Mouse (Mus musculus): ENCODE measurements at regions not wholly inside any gene's neighbourhood (a gene's known extent, or its start where the extent isn't known, plus 50 kb on each side); places are given as distances from the start of the nearest gene placed in this dataset.
"Not testable (repeated sequence)": the region's sequence is repeated elsewhere in the genome, so short reads cannot be mapped to it uniquely, and the experiment has no call there.

DNA sequence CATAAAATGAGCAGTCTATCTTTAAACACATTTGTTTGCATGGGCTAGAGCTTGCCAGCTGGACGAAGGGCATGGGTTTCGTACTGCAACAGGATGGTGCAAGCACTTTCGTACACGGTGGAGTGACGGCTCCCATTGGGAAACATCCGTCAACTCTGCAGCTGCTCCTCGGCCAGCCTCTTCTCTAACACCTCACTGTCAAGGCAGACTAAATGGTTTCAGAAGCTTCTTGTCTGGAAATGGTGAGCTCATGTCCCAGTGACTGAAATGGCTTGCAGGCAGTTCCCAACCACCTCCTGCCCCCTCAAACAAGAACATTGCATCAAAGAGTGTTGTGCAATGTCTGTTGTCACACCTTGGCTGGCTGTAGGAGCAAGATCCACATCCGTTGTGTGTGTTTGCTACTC lies 163.4 kb downstream of the Trib2 start:
- no peak for DNase-seq

DNA sequence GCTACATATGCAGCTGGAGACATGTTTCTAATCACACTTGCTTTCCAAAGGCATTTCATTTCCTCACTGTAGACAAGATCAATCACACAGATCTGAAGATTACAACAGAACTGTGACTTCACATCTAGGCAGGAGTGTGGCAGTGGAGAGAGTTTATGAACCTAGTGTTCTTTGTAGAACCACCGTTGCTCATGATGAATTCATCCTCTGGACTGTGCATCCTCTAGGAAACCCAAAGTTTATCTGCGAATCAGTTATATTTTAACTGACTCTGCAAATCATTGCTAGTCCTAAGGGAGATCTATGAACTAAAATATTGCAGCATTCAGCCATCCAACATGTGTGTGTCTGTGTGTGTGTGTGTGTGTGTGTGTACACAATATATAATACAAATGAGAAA lies 165.4 kb downstream of the Trib2 start:
- no peak for DNase-seq

DNA sequence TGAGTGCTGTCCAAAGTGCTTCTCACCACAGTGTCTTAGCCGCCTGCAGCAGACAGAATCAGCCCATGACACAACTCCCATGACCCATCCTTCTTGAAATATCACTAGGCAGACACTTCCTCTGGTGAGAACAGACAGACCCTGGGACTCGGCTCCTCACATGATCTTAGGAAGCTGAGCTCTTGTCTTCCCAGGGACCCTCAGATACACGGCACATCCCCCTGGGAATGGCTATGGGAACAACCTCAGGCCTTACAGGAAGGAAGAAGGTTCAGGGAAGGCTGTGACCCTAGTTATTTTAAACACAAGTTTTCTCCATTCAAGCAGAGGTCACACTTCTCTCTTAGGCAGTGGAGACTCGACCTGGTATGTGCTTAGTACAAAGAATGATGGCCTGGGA lies 166.8 kb downstream of the Trib2 start:
- no peak for DNase-seq

DNA sequence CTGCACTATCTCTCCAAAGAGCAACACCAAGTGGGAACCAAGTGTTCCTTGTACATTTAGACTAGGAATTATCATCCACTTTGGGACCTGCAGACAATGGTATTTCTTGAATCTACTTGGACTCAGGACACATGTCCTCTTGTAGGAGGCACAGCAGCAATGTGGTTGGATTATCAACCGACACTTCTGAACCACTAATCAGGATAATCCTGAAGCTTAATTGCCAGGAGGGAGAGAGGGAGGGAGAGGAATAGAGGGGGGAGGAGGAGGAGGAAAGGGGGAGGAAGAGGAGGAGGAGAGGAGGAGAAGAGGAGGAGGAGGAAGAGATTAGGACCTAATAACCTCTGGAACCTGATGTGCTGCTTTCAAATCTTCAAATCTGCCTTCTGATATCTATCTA lies 167.5 kb downstream of the Trib2 start:
- no peak for DNase-seq

DNA sequence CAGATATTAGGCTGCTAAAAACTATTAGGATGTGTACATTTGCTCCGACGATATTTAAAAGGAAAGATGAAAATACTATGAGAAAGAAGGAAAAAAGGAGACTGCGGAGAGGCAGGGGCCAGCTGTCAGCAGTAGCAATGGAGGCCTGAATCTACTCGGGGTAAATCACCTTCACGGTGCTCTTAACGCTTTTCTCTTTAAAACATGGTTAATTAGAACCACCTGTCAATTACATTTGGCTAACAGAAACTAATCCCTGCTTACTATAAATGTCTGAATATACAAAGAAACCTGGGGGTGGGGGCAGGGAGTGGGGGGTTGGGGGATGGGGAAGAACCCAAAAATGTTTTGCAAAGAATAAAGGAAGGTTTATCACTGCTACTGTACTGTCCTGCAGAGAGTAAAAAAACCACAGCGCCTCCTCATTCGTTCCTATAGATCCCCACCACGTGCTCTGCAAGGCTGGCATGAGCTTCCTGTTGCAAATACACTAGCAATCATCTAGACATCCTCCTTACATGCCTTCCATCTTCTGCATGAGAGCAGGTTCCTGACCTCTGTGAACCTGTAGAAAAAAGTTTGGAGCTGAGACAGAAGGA lies 172.5 kb downstream of the Trib2 start:
- no peak for DNase-seq

DNA sequence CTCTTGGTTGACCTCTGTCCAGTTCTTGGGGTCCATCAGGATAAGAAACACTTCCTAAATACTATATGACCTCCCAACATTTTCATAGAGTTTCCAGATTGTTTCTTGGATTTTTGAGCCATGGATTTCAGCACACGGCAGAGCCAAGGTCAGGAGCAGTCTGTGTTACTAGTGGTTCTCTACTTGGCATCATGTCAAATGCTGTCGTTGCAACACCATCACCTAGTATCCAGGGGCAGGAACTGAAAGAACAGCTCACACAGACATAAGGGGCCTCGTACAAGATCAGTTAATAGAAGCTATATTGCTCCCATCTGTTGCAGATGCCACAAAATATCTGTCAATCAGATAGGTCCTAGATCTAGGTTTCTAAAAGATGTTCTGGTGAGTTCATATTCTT lies 173.1 kb downstream of the Trib2 start:
- DNase-seq = no peak

DNA sequence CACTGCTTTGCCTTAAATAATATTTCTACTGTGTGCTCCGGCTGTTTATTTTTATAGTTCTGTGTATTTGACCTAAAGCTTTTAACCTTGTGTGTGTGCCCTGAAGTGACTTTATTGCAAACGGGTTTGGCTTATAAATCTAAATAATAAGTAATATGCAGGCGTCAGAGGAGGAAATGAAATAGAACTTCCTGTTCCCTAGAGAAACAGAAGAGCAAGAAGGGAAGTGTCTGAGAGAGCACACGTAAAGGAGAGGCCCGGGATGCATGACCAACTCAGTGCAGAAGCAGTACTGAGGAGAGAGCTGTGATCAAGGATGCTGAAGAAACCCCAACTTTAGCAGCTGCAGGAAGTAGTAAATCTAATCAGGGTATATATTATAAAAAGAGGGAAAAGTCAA lies 176.4 kb downstream of the Trib2 start:
- no peak for DNase-seq

DNA sequence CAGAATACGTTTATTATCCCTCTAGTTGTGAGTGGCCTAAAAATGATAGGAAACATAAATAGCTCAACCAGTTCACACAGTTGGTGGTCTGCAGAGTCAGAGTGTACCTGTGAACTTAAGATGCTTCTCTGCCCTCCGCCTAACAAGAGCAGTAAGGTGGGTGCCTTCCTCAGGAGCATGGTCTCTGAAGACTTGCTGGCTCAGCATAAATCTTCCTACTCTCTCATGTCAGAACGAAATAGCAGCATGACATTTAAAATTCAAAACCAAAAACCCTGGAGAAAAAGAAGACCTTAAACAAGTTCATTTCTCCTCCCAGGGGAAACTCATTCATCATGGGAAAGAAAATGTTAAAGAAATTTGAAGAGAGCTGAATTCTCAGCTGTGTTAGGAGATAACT lies 186.8 kb downstream of the Trib2 start:
- no peak for DNase-seq

DNA sequence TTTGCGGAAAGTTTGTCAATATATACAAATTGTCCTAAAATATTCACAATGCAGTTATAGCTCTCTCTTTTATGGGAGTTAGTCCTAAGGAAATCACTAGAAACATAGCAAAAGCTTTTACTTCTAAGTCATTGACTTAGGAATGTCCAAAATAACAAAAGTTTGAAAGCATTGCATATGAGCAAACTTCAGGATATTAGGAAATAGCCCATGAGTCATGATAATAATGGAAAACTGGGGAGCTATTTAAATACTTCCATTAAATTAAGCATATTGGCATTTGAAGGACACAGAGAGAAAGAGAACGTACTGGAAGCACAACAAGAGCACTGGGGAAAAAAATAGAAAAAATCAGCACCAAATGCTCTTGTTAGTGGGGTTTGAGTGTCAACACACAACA lies 197.2 kb downstream of the Trib2 start:
- DNase-seq = no peak

DNA sequence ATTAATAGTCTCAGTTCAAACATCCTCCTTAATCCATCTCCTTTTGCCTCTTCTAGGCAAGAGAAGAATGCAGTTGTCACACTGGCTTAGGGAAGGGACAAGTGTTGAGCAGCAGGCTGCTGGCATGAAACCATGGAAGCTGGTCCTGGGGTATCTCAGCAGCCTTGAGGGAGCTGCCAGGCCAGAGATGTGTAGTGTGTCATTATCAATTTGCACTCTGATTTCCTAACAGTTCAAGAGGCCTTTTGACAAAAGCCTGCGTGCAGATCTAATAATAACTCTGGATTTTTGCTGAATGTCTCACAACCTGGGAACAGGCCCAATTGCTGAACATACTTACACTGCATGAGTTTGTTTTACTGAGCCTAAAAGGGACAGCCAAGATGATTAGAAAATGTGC lies 199.4 kb downstream of the Trib2 start:
- no peak for DNase-seq

DNA sequence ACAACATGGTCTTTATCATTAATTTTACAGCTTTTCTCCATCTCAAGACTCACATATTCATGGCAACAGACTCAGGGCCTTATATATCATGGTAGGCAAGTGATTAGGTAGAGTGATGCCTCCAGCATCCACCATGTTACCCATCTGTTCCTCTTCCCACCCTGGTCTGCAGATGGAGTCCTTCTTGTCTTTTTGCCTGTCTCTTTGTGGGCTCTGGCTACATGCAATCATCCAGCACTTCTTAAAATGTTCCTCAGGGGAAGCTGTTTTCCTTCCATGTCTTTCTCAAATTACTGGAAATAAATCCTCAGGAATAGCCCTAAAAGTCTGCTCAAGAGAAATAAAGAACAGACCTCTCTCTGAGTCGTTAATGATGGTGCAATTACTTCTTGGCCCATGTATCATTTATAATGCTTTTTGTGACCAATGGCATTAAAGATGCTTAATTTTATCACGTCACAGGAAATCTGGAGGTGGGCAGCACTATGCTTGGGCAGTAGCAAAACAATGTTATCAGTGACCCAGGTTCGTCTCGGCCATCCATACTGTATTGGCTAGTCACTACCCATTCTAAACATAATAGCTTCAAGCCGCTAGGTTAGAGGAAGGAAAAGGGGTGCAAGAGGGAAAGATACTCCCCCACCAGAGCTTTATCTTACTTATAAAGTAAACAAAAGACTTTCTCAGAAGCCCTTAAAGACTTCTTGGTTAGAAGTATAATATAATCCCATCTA lies 204.7 kb downstream of the Trib2 start:
- DNase-seq = no peak

DNA sequence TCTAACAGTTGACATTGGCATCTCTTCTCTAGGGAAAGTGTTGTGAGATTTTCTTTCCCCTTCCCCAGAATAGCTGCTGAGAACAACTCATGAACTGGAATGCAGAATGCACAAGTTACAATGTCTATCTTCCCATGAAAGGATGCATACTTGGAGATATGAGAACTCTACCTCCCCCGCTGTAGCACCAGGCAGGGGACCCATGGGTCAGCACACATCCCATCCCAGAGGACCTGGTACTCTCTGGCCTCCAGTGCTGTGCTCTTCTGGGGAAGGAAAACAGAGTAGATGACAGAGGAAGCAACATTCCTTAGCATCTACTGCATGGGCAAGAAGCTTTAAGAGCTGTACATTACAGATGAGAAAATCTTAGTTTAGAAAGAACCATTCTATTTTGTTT lies 209.6 kb downstream of the Trib2 start:
- no peak for DNase-seq

DNA sequence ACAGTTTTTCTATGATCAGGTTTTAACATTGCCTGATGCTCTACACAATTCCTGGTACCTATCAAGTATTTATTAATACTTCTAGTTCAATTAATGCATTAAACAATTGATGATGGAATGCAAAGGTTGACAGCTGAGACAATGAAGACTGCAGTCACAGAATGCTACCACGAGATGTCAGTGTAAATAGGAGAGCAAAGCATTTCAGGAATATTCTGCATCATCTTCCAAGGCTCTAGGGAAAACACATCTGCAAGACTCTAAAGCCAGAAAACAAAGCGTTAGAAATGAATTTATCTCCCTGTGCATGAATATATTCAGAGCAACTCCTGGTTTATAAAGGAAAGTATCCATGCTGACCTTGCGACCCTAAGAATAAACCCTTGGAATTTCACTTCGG lies 210.6 kb downstream of the Trib2 start:
- no peak for DNase-seq

DNA sequence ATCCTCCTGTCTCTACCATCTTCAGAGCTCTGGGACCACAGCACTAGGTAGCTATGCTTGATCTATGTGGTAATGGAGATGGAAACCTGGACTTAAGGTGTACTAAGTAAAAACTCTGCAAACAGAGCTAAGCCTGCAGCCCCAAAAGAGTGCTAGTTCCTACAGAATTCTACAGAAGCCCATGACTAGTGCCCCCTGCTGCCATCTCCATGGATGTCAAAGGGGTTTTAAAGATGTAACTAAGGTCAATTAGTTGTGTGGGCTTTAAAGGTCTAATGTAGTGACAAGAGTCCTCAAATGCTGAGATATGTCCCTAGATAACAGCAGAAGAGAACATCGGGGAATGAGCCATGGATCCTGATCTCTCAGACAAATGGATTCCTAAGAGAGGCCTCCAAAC lies 212.1 kb downstream of the Trib2 start:
- no peak for DNase-seq

DNA sequence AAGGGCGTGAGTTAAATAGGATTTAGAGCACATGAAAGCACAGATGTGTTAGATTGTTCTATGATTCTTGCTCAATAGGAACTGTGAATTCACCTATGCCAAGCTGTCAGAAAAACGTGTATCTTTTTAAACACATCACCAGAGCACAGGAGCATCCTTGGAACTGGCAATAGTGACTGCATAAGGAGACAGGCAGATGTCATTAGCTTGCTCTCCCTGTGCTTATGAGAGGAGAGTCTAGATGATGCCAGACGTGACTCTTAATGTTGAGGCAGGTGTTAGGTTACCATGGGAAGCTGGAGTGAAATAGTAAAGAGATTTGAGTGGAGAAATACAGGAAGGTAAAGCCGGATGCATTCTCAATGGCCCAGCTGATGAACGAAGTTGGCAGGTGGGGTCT lies 212.8 kb downstream of the Trib2 start:
- no peak for DNase-seq

DNA sequence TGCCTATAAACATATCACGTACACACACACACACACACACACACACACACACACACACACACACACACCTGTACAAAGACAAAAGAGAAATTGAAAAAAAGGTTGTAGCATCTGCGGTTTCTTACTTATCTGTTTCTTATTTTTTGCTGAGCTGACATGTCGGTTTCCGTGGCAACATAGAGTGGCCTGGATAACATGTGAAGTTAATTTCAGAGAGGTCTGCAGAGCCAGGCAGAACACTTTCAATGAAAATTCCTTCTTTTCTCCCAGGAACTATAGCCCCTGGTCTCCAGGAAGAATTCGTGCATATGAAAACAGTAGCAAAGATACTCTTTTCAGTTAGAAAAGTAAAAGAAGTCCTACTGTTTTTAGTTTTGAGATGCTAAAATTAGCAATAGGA lies 213.4 kb downstream of the Trib2 start:
- no peak for DNase-seq

DNA sequence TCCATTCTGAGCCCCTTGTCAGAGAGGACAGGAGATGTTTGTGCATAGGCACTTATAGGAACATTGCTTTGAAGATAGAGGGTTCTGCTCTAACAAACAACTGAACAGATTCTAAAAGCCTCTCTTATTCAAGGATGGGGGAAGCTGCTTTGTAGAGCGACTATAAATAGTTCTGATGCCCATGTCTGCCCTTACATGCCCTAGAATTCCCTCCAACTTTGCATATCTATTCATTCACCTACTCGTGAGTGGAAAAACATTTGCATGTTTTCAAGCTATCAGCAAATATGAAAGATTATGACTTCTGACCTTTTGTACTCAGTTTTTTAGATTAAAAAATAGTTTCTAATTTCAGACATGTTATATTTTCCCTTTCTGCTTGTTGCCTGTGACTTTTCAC lies 222.0 kb downstream of the Trib2 start:
- DNase-seq = no peak

DNA sequence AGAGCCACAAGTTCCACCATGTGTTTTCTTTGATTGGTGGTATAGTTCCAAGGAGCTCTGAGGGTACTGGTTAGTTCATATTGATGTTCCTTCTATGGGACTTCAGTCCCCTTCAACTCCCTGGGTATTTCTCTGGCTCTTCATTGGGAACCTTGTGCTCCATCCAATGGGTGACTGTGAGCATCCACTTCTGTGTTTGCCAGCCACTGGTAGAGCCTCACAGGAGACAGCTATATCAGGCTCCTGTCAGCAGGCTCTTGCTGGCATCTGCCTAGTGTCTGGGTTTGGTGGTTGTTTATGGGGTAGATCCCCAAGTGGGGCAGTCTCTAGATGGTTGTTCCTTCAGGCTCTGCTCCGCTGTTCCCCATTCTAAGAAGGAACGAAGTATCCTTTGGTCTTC lies 228.9 kb downstream of the Trib2 start:
- not testable (repeated sequence) for DNase-seq

DNA sequence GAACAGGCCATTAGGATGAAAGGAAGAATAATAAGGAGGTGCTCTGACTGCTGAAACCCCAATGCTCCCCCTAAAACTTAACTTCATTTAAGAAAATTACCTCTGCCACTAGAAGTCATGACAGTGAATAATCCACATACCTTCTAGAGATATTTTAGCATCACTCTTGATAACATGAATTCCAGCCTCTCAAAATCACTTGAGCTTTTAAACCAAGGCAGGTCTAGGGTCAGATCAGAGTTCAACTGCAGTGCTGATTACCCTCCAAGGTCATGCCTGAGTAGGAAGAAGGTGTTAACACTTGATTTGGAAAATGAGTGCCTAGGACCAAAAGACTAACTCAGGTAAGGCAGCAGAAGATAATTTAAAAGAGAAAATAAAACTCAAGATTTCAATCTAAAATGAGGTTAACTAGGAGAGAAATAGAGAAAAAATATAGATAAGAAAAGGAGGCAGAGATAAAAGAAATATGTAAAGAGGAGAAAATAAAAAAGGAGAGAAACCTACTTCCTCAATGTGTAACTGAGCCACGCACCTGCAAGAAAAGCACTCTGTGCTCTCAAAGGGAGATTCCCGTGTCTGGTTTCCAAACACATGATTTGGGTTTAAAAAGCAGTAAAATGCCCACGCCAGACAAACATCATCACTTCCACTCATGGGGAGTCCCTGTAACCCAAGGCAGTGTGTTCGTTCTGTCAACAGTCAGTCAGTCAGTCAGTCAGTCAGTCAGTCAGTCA lies 229.8 kb downstream of the Trib2 start:
- no peak for DNase-seq

DNA sequence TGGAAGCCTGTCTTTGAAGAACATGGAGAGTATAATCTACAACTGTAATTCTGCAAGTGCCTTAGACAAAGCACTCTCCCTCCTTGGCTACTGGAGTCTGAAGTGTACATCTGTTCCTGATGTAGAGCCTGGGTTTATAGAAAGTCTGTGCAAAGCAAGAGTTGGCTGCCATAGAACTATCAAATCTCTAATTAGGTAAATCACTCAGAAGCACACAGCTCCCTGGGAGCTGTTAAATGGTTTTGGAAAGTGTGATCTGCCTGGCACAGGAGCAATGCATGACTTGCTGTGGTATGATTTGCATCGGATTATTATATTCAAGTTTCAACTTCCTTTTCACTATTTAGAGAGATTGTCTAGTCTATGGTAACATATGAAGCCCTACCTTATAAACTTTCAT lies 230.9 kb downstream of the Trib2 start:
- DNase-seq = no peak

DNA sequence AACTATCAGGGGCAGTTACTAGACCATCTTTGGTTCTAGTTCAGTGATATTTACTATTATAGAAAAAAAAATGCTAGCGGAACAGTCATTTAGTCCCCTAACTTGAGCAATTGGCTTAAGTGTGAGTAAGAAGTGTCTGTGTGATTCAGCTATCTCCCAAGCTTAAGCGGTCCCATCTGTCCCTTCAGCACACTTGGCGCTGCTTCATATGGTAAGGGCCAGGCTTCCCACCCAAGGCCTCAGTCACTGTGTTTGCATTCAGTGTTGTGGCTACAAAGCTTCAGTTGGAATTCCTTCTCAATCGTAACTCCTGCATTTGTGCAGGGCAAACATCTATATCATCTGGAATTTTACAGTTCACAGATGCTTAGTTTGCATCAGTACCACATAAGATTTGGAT lies 232.0 kb downstream of the Trib2 start:
- DNase-seq = no peak

DNA sequence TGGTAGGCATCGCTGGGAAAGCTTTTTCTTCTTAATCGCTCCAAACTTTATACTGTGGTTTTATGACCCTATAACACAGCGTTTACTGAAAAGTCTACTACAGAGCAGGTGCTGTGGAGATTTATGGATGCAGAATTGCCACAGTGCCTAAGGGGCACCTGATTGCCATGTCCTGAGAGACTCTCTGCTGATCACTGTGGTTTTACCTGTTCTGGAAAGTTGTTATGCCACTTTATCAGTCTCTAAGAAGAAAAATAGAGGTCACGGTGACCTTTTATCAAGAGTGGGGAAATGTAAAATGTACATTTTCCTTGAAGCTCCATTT lies 250.0 kb downstream of the Trib2 start:
- no peak for DNase-seq

DNA sequence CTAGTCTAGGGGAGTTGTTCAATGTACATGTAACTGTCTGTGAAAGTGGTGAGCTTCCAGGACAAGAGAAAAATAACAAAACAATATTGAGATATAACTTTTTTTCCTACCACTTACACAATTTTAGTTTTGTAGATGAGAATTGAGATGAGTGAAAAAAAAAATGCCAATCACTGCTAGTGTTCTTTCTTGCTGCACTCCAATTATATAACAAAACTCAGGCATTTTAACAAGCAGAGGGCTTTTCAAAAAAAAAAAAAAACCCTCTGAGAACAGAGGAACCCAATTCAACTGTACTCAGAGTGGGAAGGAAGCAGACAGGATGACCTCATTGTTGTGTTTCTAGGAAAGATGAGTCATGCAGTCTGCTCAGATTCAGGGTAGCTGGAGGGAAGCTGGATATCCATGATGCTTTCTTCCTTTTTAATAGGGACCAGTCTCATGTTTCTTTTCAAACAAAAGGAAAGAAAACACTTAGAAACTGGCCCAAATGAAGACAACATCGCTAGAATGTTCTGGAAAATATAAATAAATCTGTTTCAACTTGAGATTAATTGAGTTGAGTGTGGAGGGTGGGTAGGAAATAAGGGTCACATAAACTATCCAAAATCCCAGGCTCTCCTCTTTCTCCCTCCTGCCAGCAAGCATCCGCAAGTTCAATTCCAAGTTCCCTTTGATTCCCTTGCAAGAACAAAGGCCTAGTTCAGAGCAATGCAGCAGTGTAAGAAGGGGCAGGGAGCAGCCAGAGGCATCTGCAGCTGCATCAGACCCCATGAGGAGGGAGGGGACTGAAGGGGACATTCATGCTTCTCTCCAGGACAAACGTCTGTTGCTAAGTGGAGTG lies 250.6 kb downstream of the Trib2 start:
- DNase-seq = no peak

DNA sequence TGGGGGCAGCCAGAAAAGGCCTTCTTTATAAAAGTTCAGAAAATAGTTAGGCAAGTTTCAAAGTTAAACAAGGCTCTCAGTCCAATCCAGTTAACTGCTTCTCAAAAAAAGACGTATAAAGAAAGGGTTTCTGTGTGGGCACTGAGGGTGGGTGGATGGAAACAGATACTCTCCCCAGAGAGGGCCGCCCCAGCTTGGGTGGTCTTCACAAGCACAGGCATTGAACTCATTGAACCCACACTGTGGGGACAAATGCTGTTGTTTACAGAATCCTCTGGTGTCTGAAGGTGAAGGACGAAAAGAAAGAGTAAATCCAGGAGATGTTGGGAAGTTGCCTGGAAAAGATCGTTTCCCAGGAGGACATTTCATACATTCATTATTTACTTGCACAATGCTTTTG lies 253.9 kb downstream of the Trib2 start:
- DNase-seq = no peak

Data from thymus, postnatal 14 days (tissue).